Mouse (Mus musculus) layer of hippocampus, postnatal 25 days (tissue): ENCODE measurements around the gene Sgip1. TPM values are rescaled to one million over a fixed set of nuclear protein-coding genes. Genes with fewer than 3 reads are reported as not detected.
A peak's percentile ranks its signal among the peaks of the same experiment; 100 is the strongest.

ENCODE experiments used
- DNase-seq, 2 experiments: peaks; one replicate each; pipeline ENCODE4 v3.0.0; 2022; ENCODE audit warnings: mixed read lengths in 2 of 2, low spot score in 1 of 2; ENCODE audit errors: extremely low spot score in 1 of 2
- total RNA-seq, 2 experiments: library from RNA; stranded (reverse); gene quantifications; 2 replicates each; pipeline ENCODE4 v1.2.3; 2021

The Sgip1 gene
- total RNA-seq, 2 experiments from 2014 or later: 267 to 300 TPM

DNA sequence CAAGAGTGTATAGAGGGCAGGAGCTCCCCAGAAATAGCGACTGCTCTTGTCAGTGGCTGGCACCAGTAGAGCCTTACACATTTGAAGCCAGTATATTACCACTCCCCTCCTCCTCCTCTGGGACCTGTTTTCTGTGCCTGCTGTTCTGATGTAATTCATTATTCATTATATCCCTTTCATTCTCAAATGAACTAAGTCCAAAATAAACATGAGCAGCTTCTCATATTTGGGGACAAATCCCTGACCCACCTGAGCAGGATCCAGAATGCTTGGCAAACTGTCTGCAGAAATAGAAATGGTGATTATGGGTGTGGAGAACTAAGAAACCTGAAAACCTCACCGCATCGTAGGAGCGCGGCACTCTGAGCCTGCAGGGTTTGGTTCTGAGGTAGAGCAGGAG, 228.5 kb downstream of the Sgip1 start:
- DNase-seq: no peak

DNA sequence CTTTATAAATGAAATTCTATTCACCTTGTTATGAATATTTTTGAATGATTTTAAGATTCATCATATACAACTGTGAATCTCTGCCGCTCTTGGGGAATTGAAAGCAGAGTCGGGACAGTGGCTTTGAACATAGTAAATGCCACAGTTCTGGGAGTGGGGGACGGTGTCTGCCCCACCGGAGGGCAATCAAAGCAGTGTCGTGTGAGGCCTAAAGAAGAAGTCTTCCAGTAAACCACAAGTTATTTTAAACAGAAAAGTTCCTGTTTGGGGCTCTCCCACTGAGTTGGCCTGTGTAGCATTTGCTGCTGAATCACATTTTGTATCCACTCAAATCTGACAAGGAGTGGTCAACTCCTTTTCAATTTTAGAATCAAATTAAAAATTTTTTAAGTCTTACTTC, 230.1 kb downstream of the Sgip1 start:
- no peak for DNase-seq

DNA sequence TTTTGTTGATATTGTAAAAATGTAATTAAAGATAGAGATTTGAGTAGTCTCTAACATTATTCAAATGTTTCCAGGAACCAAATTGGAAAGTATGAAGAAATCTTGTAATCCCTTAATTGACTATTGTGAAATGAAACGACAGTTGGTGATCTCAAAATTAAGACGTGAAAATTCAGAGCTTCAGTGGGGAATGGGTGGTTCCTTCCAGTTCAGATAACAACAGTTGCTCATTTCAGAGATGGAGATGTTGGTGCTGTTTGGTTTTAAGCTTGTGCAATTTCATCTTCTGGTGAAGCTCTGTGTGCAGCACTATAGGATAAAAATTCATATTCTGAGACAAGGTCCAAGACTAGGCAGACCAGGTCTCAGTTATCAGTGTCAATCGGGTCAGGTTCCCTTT, 231.0 kb downstream of the Sgip1 start:
- no peak for DNase-seq

DNA sequence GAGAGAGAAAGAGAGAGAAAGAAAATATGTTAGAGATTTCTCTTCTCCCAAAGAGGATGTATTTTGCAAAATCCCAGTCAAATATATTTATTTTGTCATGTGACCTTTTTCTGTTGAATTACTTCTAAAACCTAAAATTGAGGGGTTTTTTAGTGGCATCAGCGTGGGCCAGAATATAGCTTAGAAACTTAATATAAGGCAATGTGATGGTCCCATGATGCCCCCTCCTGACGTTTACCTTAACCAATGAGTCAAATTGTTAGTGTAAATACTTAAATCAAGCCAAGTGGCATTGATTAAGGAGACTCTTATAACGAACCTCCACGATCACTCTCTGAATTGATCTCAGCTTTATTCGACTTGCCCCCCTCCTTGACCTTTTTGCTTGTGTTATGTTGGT, 233.1 kb downstream of the Sgip1 start:
- no peak for DNase-seq

DNA sequence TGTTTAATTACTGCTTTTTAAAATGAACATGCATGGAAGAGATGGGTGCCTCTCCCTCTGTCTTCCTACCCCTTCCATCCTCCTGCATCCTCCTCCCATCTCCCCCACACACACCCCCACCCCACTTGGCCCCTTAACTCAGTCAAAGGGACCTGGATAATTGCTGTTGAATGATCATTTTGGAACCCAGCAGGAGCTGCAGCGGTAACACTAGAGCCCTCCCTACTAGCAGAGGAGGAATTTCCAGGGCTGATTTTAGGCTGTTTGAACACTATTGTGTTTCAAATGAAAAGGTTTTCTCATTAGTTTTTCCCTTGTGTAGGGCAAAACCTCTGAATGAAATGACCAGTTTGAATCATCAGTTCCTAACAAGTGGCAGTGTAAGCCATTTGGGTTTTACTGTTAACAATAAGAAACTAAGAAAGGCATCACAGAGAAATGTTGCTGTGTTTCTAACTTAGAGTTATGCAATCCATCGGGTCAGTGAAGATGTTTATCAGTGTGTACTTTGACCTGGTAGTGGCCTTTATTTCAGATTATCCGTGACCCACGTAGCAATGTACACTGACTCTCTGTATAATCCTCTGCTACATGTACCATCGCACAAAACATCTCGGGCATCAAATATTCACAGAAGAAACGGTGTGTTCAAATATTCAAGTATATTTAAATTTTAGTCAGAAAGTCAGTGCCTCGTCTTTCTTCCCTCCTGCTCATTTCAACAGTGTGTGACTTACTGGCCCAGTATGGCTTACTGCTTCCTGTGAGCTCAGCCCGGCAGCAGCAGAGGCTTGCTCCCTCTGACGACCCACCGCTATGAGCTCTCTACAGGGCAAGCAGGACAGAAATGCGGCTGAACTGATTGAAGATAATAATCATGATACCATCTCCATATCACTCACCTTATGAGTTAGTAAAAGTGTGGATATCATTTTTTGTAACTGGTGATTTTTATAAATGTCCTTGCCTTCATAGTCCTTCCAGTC, 235.5 kb downstream of the Sgip1 start:
- DNase-seq: no peak

DNA sequence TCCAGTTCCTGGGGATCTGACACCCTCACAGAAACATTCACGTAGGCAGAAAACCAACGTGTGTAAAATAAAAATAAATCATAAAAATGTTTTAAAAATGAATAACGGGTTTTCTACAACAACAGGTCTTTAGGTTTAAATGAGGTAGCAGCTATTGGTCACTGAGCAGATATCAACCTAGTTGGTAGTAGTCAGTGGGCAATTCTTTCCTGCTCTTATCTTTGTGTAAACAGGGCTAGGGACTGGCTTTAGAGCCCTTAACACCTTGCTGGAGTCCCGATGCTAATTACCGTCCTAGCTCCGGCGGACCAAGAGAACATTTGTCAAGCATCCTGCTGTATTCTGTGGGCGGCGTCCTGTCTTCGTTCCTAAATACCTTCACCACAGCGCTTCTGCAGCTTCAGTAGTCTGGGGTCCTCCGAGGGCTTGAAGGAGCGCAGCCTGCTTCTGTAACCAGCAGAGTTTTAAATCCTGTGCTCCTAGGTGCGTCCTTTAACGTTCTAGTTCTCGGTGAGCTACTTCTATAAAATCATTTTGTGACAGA, 236.8 kb downstream of the Sgip1 start:
- DNase-seq: no peak

DNA sequence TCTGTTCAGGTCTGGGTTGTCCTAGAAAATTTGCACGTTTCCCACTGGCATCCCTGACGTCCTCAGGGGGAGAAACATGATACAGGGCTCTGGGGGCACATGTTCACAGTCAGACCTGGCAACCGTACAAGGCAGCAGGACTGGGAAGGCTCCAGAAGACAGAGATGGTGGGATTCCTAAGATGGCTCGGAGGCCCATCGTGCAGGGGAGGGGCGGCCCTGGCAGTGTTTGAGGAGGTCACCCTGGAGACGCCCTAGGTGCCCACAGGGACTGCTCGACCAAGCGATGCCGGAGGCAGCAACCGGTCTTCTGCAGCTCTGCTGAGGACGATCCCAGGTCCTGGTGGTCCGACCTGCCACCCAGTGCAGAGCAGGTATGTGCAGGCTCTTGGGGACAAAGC, 237.3 kb downstream of the Sgip1 start, which contains the start of gene Tctex1d1:
Gene Tctex1d1 (plus strand): TSS at position 167 of the 400 bp plus-strand sequence.
- DNase-seq: no peak

DNA sequence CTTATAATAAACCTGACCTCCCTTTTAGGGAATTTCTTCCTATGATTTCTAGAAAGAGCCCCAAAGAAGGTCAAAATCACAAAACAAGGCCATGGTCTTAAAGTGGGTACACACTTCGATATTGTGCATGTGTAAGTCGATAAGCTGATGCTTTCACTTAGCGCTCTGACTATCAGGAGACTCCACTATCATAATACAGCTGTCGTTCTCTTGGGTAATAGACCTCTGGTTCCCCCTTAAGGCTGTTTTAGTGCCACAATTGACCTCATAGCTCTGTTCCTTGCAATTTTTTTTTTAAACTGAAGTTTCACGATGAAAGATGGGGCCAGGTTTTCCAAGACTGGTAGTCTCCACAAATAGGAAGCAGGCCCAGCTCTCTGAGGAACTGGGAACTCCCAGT, 238.3 kb downstream of the Sgip1 start:
- no peak for DNase-seq

DNA sequence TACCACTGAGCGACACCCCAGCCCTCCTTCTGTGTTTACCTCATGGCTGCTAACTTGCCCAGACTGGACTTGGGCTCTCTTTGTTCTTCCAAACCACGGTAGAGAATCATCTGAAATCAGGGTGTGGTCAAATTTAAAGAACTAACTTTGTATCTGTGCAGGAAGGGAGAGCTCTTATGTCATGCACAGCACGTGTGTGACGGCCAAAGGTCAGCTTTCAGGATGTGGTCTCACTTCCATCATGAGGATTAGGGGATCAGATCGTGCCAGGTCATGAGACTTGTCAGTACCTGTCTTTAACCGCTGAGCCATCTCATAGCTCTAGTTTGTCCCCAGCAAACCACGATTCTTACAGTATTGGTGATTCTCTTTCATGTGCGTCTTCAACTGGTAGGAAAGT, 240.6 kb downstream of the Sgip1 start:
- no peak for DNase-seq

DNA sequence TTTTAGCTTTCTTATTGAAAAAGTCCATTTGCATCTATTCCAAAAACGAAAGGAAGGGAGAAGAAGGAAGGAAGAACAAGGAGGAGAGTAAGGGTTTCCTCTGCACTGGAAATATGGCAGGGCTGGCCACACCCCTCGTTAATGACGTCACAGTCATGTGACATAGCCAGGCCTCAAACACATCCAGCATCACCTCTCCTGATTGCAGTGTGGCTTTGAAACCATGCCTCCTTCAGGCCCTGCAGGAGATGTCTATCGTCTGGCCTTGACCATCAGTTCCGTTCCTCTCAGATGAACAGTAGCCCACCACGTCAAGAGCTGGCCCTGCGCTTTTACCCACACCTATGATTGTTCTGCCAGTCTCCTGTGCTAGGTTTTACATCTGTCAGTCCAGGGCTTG, 245.1 kb downstream of the Sgip1 start:
- no peak for DNase-seq

DNA sequence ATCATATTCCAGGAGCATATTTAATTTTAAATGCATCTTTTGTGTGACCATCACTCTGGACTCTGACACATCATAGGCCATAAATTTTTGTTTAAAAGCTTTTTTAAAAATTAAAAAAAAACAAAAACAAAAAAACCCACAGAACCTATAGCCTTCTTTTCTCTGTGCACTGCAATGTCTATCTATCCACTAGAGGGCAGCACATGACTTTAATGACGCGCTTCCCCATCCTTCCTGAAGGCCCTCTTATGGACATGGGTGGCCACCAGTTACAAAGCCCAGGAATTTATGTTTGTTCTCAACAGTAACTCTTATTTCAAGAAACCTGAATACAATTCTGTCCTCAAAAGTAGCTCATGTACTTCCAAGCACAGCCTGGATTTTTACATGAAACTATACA, 245.8 kb downstream of the Sgip1 start:
- peak in 1 of 2 experiments; percentile 60 for DNase-seq

DNA sequence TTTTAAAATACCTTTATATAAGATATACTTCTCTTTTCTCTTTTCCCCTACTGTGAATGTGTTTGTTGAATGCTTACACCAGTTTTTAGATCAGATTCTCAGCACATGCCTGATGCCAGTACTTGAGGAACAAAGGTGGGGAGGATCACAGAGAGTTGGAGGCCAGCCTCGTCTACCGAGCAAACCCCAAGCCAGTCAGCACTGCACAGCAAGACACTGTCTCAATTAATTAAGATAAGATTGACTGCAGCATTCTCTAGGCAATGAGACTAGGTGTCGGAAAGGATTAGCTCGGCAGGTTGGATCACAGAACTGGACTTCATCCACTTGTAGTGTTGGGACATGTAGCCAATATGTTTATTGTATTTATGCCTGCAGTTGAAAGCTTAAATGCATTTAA, 246.2 kb downstream of the Sgip1 start:
- DNase-seq: no peak

DNA sequence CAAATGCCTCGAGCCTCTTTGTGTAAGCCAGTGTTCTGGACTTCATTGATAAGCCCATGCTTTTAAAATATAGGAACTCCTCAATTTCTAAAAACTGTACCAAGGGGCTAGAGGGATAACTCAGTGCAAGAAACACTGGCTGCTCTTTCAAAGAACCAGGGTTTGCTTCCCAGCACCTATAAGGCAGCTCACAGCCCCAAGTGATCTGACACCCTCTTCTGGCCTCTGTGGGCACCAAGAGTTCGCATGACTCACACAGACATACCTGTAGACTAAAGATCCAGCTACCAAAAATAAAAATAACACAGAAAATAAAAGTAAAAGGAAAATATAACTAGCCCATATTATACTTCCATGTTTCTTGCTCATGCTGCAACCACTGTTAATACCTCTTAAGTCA, 246.7 kb downstream of the Sgip1 start:
- DNase-seq: no peak

DNA sequence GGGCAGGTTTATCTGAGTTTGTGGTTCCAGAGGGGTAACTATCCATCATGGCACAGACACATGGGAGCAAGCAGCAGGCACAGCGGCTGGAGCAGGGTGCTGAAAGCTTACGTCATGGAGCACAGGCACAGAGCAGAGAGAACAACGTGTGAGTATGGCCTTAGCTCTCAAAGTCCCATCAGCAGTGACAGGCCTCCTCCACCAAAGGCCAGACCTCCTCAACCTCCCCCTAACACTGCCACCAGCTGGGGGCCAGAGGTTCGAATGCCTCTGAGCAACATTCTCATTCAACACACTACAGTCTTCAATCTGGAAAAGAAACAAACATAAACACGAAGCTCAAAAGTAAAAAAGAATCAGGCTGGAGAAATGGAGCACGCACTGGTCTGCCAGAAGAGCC, 247.4 kb downstream of the Sgip1 start:
- no peak for DNase-seq

DNA sequence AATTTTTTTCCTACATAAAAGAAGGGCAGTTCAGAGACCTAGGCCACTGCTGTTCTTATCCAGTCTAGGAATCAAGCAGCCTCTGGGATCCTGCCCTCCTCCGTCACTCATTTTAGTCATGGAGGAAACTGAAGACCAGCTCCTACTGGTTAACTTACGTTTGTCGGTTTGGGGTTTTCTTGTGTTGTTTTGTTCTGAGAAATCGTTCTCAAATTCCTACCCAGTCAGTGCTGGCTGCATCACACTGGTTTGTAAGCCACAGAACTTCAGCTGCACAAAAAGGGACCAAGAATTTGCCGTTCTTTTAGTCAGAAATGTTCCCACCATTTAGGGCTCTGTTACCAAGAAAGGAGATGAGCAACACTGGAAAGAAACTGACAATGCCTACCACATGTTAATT, 248.3 kb downstream of the Sgip1 start:
- no peak for DNase-seq

DNA sequence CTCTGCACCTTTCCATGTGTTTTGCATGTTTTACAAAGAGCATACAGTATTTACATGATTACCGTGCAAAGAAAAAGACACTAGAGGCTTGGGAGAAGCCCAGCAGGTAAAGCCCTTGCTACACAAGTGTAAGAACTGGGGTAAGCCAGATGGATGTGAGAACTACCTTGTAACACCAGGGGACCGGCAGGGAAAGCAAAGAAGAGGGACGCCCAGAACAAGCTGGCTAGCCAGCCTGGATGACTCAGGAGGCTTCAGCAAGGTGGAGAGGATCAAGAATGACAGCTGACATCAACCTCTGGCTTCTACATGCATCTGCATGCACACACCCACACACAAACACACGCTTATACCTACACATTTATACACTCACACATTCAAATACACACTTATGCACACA, 248.9 kb downstream of the Sgip1 start:
- DNase-seq: no peak

DNA sequence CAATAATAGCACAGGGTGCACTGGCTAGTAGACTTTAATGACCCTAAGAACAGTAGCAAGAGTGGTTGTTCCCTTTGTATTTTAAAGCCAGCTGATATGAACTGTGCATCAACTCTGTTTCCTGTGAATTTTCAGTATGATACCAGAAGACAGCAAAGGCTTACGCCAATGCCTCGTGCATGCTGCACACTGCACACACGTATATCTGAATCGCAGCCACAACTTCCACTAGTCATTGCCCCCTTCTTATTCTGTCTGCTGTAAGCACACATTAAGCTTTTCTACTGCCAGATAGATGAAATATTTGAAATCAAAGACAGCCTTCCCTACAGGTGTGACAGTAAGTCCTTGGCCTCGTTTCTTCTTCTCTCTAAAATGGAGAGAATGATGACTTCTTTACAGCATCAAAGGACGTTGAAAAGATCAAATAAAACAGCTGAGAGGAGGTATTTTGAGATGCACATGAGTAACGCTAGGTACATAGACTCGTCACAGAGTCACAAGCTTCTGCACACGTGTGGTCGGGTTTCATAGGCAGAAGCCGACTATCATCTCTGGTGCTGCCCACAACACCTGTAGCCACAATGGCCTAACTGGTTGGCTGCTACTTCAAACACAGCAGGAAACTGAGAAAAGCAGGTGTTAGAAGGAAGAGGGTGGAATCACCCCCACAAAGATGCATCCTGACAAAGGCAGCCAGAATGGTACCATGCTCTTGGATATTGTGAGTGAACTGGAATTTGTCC, 249.7 kb downstream of the Sgip1 start:
- DNase-seq: no peak

DNA sequence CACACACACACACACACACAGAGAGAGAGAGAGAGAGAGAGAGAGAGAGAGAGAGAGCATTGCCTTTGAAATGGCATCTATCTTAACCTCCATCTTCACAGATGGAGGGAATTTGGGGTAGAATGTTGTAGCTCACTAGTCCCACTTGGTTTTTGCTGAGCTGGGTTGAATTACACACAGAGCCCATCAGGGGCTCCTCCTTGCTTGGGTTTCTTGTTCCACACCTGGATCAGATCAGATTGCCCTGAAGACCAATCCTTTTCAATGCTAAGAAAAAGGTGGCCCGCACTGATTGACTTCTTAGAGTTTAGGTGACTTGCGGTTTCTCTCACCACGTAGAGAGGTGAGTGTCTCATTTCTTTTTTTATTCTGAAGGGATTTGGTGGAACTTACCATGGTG, 250.6 kb downstream of the Sgip1 start:
- DNase-seq: no peak

DNA sequence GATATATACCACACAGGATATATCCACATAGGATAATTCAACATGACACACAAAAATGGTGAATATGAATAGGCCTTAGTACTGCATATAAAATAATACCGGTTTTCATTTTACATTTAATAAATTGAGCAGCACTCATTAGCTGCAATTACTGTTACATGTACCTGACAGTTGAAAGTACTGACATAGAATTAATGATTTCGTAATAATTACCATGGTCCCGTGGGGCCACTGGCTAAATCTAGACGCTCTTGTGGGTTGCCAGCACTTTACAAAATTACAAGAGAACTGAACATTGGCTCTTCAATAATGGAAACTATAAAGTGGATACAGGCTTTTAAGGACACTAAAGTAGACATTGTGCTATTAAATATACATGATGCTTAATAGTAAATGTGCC, 263.6 kb downstream of the Sgip1 start:
- DNase-seq: no peak

DNA sequence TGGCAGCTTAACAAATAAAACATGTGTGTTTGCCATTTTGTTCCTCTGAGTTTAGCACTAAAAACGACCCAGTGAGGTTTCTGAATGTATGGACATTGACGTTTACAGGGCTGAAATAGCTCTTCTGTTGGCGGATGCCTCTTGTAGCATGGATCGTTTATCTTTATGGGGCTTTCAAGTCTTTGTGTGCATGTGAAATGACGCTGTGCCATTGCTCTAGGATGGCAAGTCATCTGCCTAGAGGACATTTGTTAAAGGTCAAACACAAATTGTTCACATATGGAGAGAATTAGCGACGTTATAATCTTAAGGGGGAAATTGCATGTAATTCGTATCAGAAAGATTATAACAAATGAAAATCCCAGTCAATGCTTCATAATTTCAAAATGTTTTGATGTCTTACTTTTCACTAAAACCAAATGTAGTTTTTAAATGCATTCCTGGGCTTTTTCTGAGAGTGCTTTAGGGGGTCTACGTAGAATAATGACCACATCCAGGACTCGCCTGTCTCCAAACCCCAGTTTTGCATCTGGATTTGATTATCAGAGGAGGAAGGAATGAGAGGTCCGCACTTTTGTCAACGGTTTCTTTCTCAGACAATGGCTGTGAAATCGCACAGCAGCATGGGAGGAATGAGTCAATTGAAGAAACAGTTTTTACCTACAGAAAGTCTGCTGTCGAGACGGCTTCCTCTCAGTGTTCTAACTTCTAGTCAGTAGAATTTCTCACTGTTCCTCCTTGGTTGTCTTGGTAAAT, 264.3 kb downstream of the Sgip1 start:
- no peak for DNase-seq

DNA sequence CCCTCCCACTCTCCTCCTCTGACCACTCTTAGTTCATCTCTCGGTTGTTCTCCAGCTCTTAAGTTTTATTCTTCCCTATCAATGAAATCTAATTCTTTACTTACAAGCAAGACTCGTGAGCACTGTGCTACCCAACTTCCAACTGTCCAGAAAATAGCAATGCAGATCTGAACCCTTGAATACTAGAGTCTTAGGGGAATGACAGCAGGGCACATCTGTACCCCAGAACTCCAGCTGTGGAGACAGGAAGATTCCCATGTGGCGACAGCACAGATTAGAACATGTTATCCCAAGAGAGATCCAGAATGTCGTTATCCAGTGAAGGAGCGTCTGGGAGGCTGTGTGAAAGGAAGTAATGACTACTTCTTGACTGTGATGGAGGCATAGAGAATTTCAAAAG, 265.2 kb downstream of the Sgip1 start:
- no peak for DNase-seq
